Mouse (Mus musculus) kidney, postnatal 4 days (tissue): Measurements from ENCODE around the gene Rasgrp3.
"Not testable (repeated sequence)": the region's sequence is repeated elsewhere in the genome, so short reads cannot be mapped to it uniquely, and the experiment has no call there.

Source experiments
- DNase-seq, 2 experiments: peaks; one replicate each; pipeline ENCODE4 v3.0.0; 2021; ENCODE audit warnings: mixed read lengths in 2 of 2

Gene Rasgrp3

GRCm38 (mm10) chr17:75435599-75435998 lies at the start of gene Rasgrp3:
Rasgrp3 (plus strand) TSS chr17:75435896.
- DNase-seq = peak in 1 of 2 experiments; percentile 25

DNA sequence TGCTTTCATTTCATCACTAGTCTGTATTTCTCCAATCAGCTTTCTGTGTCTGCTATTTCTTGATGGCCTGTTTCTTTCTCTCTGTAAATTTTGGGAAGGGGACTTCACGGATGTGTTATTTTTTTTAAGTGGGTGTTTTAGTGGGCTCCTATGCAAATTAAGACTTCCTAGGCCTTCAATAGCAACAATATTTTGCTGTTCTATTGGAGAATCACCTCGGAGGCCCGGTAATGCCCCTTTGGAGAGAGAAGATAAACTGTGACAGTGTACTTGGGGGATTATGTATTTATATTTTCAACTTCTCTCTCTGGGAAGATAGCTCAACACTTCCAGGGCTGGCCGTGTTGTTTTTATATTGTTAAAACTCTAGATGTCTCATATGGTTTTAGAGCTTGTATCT lies 47.3 kb upstream of the Rasgrp3 start:
- no peak for DNase-seq

DNA sequence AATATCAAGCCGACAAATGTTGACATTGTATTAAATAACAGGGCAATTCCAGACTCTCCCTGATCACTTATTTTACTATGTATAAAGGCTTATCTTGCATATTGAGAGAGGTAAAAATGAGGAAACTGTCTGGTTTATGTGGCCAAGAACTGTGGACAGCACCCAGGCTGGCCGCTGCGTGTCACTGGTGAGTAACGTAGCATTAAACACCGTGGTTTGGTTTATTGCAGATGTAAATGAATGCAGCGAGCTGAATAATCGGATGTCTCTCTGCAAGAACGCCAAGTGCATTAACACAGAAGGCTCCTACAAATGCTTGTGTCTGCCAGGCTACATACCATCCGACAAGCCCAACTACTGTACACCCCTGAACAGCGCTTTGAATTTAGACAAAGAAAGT lies 45.6 kb upstream of the Rasgrp3 start:
- DNase-seq = peak in 1 of 2 experiments; percentile 20

DNA sequence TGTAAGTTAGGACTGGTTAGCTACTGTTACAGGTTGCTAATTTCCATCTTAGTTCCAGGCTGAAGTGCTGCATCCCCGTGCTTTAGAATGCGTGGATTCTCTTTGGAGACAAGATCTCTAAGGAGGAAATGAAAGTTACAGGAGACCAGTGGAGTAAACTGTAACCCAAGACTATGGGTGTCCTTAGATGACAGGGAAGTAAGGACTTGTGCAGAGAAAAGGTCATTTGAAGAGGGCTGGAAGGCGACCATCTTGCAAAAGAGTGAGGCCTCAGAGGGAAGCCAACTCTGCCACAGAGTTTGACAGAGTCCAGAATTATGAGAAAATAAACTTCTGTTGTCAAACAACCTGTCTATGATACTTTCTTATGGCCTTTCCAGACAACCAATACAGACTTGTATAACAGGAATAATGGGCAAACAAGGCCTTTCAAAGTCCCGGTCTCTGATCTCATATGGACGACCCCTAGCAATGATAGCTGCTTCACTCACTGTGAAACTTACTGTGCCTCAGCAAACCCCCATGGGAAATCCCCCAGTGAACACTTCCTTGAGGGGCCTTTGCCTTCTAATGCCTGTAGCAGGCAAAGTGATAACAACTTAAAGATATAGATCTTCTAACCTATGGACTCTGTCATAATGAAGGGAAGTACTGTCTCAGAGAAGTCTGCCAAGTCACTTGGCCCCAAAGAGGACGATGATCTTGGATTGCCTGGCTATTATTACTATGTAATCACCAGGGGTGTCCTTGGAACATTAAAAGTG lies 44.1 kb upstream of the Rasgrp3 start:
- no peak for DNase-seq

GRCm38 (mm10) chr17:75406405-75406804 lies 29.3 kb upstream of the Rasgrp3 start:
- DNase-seq = no peak

DNA sequence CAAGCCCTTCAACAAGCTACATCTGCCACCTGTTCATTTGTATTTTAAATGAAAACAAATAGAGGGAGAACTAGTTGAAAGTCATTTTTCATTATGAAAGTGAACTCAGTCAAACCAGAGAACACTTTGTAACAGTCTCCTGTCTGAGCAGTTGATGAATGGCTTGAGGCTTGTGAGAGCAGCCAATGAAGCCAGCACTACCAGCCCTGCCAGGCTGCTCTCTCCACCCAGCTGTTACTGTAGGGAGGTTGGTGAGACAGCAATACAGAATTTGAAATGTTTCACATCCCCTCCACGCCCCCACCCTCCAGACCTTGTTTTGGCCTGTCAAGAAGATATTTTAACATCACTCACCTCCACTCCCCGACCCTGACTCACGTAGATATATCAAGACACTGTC lies 18.8 kb upstream of the Rasgrp3 start:
- DNase-seq = no peak

- DNase-seq = no peak
Measured at GRCm38 (mm10) chr17:75434152-75434551, 1.5 kb upstream of the Rasgrp3 start.

DNA sequence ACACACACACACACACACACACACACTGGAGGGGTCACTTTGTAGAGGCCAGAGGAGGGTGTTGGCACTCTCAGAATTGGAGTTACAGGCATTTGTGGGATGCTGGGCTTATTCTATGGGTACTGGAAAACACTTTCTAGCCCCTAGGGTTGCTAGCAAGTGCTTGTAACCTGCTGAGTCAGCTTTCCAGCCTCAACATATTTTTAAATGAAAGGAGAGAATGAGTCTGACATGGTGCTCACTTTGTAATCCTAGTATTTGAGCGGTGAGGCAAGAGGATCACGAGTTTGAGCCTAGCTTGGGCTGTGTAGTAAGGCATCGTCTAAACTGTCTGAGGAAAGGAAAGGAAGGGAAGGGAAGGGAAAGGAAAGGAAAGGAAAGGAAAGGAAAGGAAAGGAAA lies 825 bp upstream of the Rasgrp3 start:
- no peak for DNase-seq

- no peak for DNase-seq
Measured at GRCm38 (mm10) chr17:75436095-75436494, 399 bp downstream of the Rasgrp3 start.

GRCm38 (mm10) chr17:75436819-75437218 lies 1.1 kb downstream of the Rasgrp3 start:
- no peak for DNase-seq

DNA sequence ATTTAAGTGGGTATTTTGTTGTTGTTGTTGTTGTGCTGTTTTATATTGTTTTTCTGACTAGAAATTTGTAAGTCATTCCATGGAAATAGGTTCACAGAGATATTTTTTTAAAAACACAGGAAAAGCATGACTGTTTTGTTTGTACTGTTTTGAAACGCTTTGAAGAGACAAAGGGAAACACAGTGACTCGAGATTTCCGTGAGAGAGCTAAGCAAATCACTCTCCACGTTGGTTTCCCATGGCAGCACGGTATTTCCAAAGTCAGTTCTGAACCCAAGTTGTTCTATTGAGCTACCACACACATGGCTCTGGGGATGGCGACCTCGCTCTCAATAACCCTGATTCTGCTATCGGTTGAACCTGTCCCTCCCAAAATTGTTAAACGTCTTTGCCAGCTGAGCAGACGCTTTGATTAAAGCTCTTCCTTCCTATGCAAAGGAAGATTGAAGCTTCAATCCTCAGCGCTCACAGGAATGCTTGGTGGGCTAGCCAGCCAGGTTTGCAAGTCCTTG lies 1.6 kb downstream of the Rasgrp3 start:
- no peak for DNase-seq

DNA sequence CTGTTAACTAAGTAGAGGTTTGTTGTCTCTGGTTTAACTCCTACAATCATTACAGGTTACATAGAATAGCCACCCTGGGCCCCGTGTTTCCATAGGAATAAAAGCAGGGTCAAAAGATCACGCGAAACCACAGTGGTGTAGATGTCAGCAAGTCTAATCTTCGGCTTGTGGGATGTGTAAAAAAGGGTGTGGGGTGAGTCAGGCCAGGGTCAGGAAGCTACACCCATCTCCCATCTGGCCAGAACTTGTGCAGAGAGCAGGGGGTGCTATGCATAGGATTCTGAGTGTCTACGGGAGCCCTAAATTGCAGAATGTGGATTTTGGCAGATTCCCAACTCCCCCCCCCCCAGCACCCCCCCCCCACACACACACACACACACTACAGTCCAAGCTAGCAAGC lies 2.5 kb downstream of the Rasgrp3 start:
- no peak for DNase-seq

DNA sequence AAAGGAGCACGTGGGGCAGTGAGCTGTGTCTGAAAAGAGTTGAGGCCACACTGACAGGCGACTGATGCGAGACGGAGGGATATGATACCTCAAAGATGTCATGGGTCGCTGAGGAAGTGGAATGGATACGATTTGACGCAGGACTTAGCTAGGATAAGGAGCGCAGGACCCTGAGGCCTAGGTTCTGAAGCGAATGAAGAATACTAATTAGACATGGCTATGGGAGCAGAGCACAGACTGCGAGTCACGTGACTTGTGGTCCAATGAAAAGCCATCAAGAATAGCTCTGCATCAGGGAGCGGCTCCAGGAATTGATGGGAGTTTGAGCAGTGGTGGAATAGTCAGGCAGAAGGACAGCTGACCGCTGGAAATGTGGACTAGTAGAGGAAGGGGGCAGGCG lies 3.4 kb downstream of the Rasgrp3 start:
- DNase-seq = peak in 1 of 2 experiments; percentile 29

DNA sequence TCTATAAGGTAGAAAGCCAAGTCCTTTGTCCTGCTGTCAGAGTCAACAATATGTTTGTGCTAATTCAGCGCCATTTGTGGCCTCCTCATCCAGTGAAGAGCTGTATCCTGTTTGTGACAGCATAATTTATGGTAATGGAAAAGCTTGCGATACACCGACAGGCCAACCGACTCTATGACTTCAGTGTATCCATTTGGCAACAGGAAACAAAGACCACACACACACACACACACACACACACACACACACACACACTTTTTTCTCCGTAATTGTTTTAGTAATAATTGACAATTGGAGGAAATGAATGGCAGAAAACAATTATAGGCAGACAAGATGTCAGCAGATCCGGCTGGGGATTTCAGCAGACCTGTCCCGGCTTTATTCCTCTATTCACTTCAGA lies 4.9 kb downstream of the Rasgrp3 start:
- DNase-seq = peak; percentile 33 to 35

DNA sequence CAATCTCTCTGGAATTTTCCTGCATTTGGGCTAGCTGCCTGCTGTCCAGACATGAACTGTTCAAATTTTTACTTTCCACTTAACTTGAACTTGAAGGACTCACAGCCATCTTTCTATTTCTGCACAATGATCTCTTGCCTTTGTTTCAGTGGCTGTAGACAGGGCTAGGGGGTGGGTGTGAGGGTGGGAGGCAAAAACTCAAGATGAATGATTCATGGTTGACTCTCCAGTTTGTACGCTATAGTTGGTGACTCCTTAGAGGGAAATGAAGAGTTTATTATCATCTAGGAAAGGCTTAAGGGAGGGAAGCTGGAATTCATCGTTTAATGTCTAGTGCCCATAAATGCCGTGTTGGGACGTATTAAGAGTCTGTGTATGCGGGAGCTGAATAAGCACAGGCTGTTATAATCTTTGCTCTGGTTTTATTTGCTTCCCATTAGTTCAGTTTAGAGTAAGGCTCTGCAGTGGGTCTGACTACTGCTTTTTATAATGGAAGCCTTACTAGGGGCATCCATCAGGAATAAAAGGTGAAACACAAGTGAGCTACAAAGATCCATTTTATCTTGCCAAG lies 5.6 kb downstream of the Rasgrp3 start:
- no peak for DNase-seq

- DNase-seq = no peak
Measured at GRCm38 (mm10) chr17:75442352-75442751, 6.7 kb downstream of the Rasgrp3 start.

- DNase-seq = no peak
Measured at GRCm38 (mm10) chr17:75443064-75443621, 7.4 kb downstream of the Rasgrp3 start.

GRCm38 (mm10) chr17:75448257-75448656 lies 12.6 kb downstream of the Rasgrp3 start:
- DNase-seq = no peak

GRCm38 (mm10) chr17:75449022-75449421 lies 13.3 kb downstream of the Rasgrp3 start:
- no peak for DNase-seq

GRCm38 (mm10) chr17:75452313-75452712 lies 16.6 kb downstream of the Rasgrp3 start:
- DNase-seq = no peak

DNA sequence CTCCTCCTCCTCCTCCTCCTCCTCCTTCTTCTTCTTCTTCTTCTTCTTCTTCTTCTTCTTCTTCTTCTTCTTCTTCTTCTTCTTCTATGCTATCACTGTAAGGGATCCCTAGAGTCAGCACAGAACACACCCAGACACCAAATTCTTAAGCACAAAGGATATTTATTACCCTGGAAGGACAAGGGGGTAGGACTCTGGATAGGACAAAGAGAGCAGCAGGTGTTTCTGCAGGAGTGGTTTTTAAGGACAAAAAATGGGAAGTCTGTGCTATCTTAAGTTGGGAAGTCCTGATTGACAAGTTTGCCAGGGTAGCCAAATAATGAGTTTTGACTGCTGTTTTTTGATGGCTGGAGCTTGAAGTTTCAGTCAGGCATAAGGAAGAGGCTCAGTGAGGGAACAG lies 17.9 kb downstream of the Rasgrp3 start:
- DNase-seq = no peak

DNA sequence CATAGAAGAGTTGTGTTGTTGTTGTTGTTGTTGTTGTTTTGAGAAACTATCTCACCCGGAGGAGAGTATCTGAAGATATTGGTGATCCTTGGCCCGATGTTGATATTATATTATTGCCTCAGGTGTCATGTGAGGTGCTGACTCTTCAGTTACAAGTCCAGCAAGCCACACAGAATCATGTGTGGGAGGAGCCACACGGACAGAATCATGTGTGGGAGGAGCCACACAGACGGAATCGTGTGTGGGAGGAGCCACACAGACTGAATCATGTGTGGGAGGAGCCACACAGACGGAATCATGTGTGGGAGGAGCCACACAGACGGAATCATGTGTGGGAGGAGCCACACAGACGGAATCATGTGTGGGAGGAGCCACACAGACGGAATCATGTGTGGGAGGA lies 20.4 kb downstream of the Rasgrp3 start:
- not testable (repeated sequence) for DNase-seq

GRCm38 (mm10) chr17:75460621-75461020 lies 24.9 kb downstream of the Rasgrp3 start:
- no peak for DNase-seq

GRCm38 (mm10) chr17:75461771-75462170 lies 26.1 kb downstream of the Rasgrp3 start:
- DNase-seq = no peak
